Mouse (Mus musculus): Measurements from ENCODE around the gene Mtmr12. TPM values are rescaled to one million over a fixed set of nuclear protein-coding genes. Genes with fewer than 3 reads are reported as not detected.

Gene Mtmr12
- polyA plus RNA-seq, 1 experiment from 2014 or later, result 7.2 TPM

GRCm38 (mm10) chr15:12322676-12323402, 118.0 kb downstream of the Mtmr12 start:
- H3K4me1 ChIP-seq (replicated peaks), result peaks cover 48% of the 10 kb centered on the region
- peak overlapping the region; percentile 100 for H3K9ac ChIP-seq
- peak overlapping the region; percentile 94 for H3K27ac ChIP-seq (replicated peaks)
- peak overlapping the region; percentile 92 for H3K4me2 ChIP-seq
- 12% methylated on average over 9 of the region's 9 CpGs for WGBS (ENCODE audit: insufficient replicate concordance)
- peaks cover 10% of the 10 kb centered on the region for H3K36me3 ChIP-seq (replicated peaks)
- no peak for ATAC-seq (ENCODE audit: insufficient read depth)
- H3K9me3 ChIP-seq (replicated peaks), result no peaks in the 10 kb centered on the region
- H3K4me3 ChIP-seq (replicated peaks), result peak overlapping the region; percentile 100
- H3K27me3 ChIP-seq, result peaks cover 5% of the 10 kb centered on the region

MicroRNAs within 50 kb of the gene (microRNA counts, 519-probe panel; counts per million panel counts)
- microRNA mmu-miR-1898, result 1,189 counts per million, percentile 4 among the panel's probes with 10 or more counts

Small RNAs within 50 kb of the gene (microRNA-seq; reads per million reads assigned to microRNA genes)
- gene Mir1898, result not detected

Other genes starting within 250 kb of the Mtmr12 start
- gene Sub1, start 208.0 kb upstream of the Mtmr12 start, polyA plus RNA-seq (2015; fragmentation: Nextera tagmentation; extraction: Ambion mirVana), result 193 and 243 TPM in 2 replicates
- gene Zfr, start 87.2 kb upstream of the Mtmr12 start, polyA plus RNA-seq (2015; fragmentation: Nextera tagmentation; extraction: Ambion mirVana), result 36.9 and 37.5 TPM in 2 replicates
- gene Golph3, start 116.4 kb downstream of the Mtmr12 start, polyA plus RNA-seq (2015; fragmentation: Nextera tagmentation; extraction: Ambion mirVana), result 45.5 and 47.1 TPM in 2 replicates
- gene 1810049J17Rik, start 116.9 kb downstream of the Mtmr12 start, polyA plus RNA-seq (2015; fragmentation: Nextera tagmentation; extraction: Ambion mirVana), result 0.40 and 0.77 TPM in 2 replicates